Mouse (Mus musculus) intestine, embryonic 14.5 days (tissue): ENCODE measurements around the gene Psmd5. TPM values are rescaled to one million over a fixed set of nuclear protein-coding genes. Genes with fewer than 3 reads are reported as not detected.

Experiments
- ATAC-seq: fragments of 200-750 bp; cut with Nextera tagmentation; replicated peaks from 2 replicates; pipeline ENCODE4 v1.8.0; 2017; ENCODE audit warnings: low read depth, moderate number of reproducible peaks, moderate TSS enrichment, moderate library complexity; ENCODE audit not compliant: low FRiP score, low TSS enrichment
- DNase-seq: peaks from one replicate; pipeline ENCODE4 v3.0.0-alpha.2; 2018; ENCODE audit warnings: low spot score
- H3K27ac ChIP-seq: fragments of 300-500 bp; sonication (generic); 2 replicates; pipeline ENCODE4 v1.5.1; 2014; ENCODE audit warnings: low read depth, mild to moderate bottlenecking, control low read depth
- H3K27me3 ChIP-seq: fragments of 300-500 bp; sonication (generic); replicated peaks from 2 replicates; pipeline ENCODE4 v1.6.1; 2014; ENCODE audit warnings: low read length, control low read depth; ENCODE audit not compliant: control insufficient read depth, insufficient read depth
- H3K36me3 ChIP-seq: fragments of 300-500 bp; sonication (generic); 2 replicates; pipeline ENCODE4 v1.6.1; 2014; ENCODE audit warnings: low read length, control low read depth; ENCODE audit not compliant: control insufficient read depth, insufficient read depth
- H3K4me1 ChIP-seq: fragments of 300-500 bp; sonication (generic); replicated peaks from 2 replicates; pipeline ENCODE4 v1.6.1; 2014; ENCODE audit warnings: low read length, control low read depth, mixed read lengths; ENCODE audit not compliant: control insufficient read depth, insufficient read depth
- H3K4me2 ChIP-seq: fragments of 300-500 bp; sonication (generic); 2 replicates; pipeline ENCODE4 v1.6.1; 2014; ENCODE audit warnings: low read length
- H3K4me3 ChIP-seq: fragments of 300-500 bp; sonication (generic); 2 replicates; pipeline ENCODE4 v1.5.1; 2014; ENCODE audit warnings: low read depth, low read length, control low read depth, mixed read lengths
- H3K9ac ChIP-seq: fragments of 300-500 bp; sonication (generic); 2 replicates; pipeline ENCODE4 v1.6.1; 2014; ENCODE audit warnings: mild to moderate bottlenecking, low read length
- H3K9me3 ChIP-seq: fragments of 300-500 bp; sonication (generic); 2 replicates; pipeline ENCODE4 v1.6.1; 2016; ENCODE audit warnings: low read length, control low read depth; ENCODE audit not compliant: control insufficient read depth
- WGBS: fragments of 180-500 bp; shearing (Covaris S2); extraction: QIAGEN DNeasy Blood & Tissue Kit; methylation state at CpG from one replicate; pipeline ENCODE4 v1.1.7; 2014; 5-methylcytosine and 5-hydroxymethylcytosine counted together
- polyA plus RNA-seq: library from polyadenylated mRNA; unstranded; fragments of >200 nt; fragmentation: Nextera tagmentation; extraction: Ambion mirVana; gene quantifications from 2 replicates; pipeline ENCODE4 v1.2.1, GENCODE M21; 2014

The Psmd5 gene
- polyA plus RNA-seq, 1 experiment from 2014 or later, result 113 TPM

- 0 out of 2 replicates have a peak, but pooled peaks cover 5% of the 10 kb centered on the region for H3K4me1 ChIP-seq
- no peaks in the 10 kb centered on the region for H3K27me3 ChIP-seq
- ATAC-seq (no peak), DNase-seq (no peak)
- H3K9me3 ChIP-seq, result no peaks in the 10 kb centered on the region
- 0 out of 2 replicates have a peak, but pooled peaks cover 4% of the 10 kb centered on the region for H3K36me3 ChIP-seq
- H3K27ac ChIP-seq, result no peak overlapping the region
- H3K4me2 ChIP-seq, result no peak overlapping the region
- WGBS, result 74% methylated on average over 4 of the region's 4 CpGs
- no peak overlapping the region for H3K9ac ChIP-seq
- H3K4me3 ChIP-seq, result no peak overlapping the region
Observed at GRCm38 (mm10) chr2:34901726-34902125, 27.0 kb upstream of the Psmd5 start.

GRCm38 (mm10) chr2:34900412-34900811, 25.6 kb upstream of the Psmd5 start:
- Histone ChIP-seq H3K9me3 (no peaks in the 10 kb centered on the region), H3K27ac (no peak overlapping the region), H3K36me3 (0 out of 2 replicates have a peak, but pooled peaks cover 4% of the 10 kb centered on the region), H3K27me3 (no peaks in the 10 kb centered on the region), H3K4me1 (0 out of 2 replicates have a peak, but pooled peaks cover 5% of the 10 kb centered on the region), H3K4me2 (no peak overlapping the region), H3K4me3 (no peak overlapping the region), H3K9ac (no peak overlapping the region)
- 71% methylated on average over 1 of the region's 1 CpGs for WGBS
- no peak for DNase-seq
- ATAC-seq, result no peak

GRCm38 (mm10) chr2:34899682-34900081, 24.9 kb upstream of the Psmd5 start:
- Histone ChIP-seq H3K27ac (no peak overlapping the region), H3K36me3 (0 out of 2 replicates have a peak, but pooled peaks cover 4% of the 10 kb centered on the region), H3K4me2 (no peak overlapping the region), H3K9me3 (no peaks in the 10 kb centered on the region), H3K4me1 (0 out of 2 replicates have a peak, but pooled peaks cover 5% of the 10 kb centered on the region), H3K27me3 (no peaks in the 10 kb centered on the region), H3K4me3 (no peak overlapping the region), H3K9ac (no peak overlapping the region)
- DNase-seq, result no peak
- 82% methylated on average over 11 of the region's 11 CpGs for WGBS
- ATAC-seq, result no peak

- Histone ChIP-seq H3K36me3 (0 out of 2 replicates have a peak, but pooled peaks cover 4% of the 10 kb centered on the region), H3K9me3 (no peaks in the 10 kb centered on the region), H3K4me1 (no peaks in the 10 kb centered on the region), H3K4me2 (no peak overlapping the region), H3K4me3 (no peak overlapping the region), H3K27ac (no peak overlapping the region), H3K27me3 (no peaks in the 10 kb centered on the region), H3K9ac (no peak overlapping the region)
- DNase-seq (no peak), ATAC-seq (0 out of 2 replicates have a peak, but pooled peaks have one; percentile 12)
- 26% methylated on average over 10 of the region's 10 CpGs for WGBS
Observed at GRCm38 (mm10) chr2:34897820-34898219, 23.1 kb upstream of the Psmd5 start.

- DNase-seq (no peak), ATAC-seq (no peak)
- Histone ChIP-seq H3K9me3 (no peaks in the 10 kb centered on the region), H3K27ac (no peak overlapping the region), H3K27me3 (no peaks in the 10 kb centered on the region), H3K4me3 (no peak overlapping the region), H3K9ac (no peak overlapping the region), H3K4me2 (no peak overlapping the region), H3K36me3 (0 out of 2 replicates have a peak, but pooled peaks cover 4% of the 10 kb centered on the region), H3K4me1 (no peaks in the 10 kb centered on the region)
- WGBS, result 83% methylated on average over 17 of the region's 17 CpGs
Observed at GRCm38 (mm10) chr2:34896821-34897460, 22.2 kb upstream of the Psmd5 start.

GRCm38 (mm10) chr2:34895503-34896113, 20.8 kb upstream of the Psmd5 start:
- DNase-seq (no peak), ATAC-seq (no peak)
- WGBS, result 78% methylated on average over 19 of the region's 19 CpGs
- H3K4me1 ChIP-seq, result no peaks in the 10 kb centered on the region
- H3K36me3 ChIP-seq, result 0 out of 2 replicates have a peak, but pooled peaks cover 4% of the 10 kb centered on the region
- no peaks in the 10 kb centered on the region for H3K27me3 ChIP-seq
- no peak overlapping the region for H3K27ac ChIP-seq
- no peak overlapping the region for H3K9ac ChIP-seq
- no peak overlapping the region for H3K4me3 ChIP-seq
- H3K9me3 ChIP-seq, result no peaks in the 10 kb centered on the region
- H3K4me2 ChIP-seq, result no peak overlapping the region

- no peaks in the 10 kb centered on the region for H3K4me1 ChIP-seq
- DNase-seq (no peak), ATAC-seq (no peak)
- WGBS, result 67% methylated on average over 5 of the region's 5 CpGs
- H3K4me3 ChIP-seq, result no peak overlapping the region
- no peaks in the 10 kb centered on the region for H3K27me3 ChIP-seq
- no peaks in the 10 kb centered on the region for H3K9me3 ChIP-seq
- H3K36me3 ChIP-seq, result 0 out of 2 replicates have a peak, but pooled peaks cover 4% of the 10 kb centered on the region
- H3K27ac ChIP-seq, result no peak overlapping the region
- H3K4me2 ChIP-seq, result no peak overlapping the region
- H3K9ac ChIP-seq, result no peak overlapping the region
Observed at GRCm38 (mm10) chr2:34893950-34894349, 19.2 kb upstream of the Psmd5 start.

GRCm38 (mm10) chr2:34884186-34884585, 9.4 kb upstream of the Psmd5 start:
- Histone ChIP-seq H3K36me3 (no peaks in the 10 kb centered on the region), H3K9me3 (no peaks in the 10 kb centered on the region), H3K27me3 (no peaks in the 10 kb centered on the region), H3K9ac (no peak overlapping the region), H3K27ac (no peak overlapping the region), H3K4me2 (no peak overlapping the region), H3K4me1 (no peaks in the 10 kb centered on the region), H3K4me3 (no peak overlapping the region)
- DNase-seq (no peak), ATAC-seq (no peak)
- WGBS, result 73% methylated on average over 2 of the region's 2 CpGs
